Mouse (Mus musculus): ENCODE measurements around the gene Mterf1a. TPM values are rescaled to one million over a fixed set of nuclear protein-coding genes. Genes with fewer than 3 reads are reported as not detected.
"Not testable (repeated sequence)": the region's sequence is repeated elsewhere in the genome, so short reads cannot be mapped to it uniquely, and the experiment has no call there.

Mterf1a gene
- polyA plus RNA-seq, 1 experiment from 2014 or later: 4.8 TPM

DNA sequence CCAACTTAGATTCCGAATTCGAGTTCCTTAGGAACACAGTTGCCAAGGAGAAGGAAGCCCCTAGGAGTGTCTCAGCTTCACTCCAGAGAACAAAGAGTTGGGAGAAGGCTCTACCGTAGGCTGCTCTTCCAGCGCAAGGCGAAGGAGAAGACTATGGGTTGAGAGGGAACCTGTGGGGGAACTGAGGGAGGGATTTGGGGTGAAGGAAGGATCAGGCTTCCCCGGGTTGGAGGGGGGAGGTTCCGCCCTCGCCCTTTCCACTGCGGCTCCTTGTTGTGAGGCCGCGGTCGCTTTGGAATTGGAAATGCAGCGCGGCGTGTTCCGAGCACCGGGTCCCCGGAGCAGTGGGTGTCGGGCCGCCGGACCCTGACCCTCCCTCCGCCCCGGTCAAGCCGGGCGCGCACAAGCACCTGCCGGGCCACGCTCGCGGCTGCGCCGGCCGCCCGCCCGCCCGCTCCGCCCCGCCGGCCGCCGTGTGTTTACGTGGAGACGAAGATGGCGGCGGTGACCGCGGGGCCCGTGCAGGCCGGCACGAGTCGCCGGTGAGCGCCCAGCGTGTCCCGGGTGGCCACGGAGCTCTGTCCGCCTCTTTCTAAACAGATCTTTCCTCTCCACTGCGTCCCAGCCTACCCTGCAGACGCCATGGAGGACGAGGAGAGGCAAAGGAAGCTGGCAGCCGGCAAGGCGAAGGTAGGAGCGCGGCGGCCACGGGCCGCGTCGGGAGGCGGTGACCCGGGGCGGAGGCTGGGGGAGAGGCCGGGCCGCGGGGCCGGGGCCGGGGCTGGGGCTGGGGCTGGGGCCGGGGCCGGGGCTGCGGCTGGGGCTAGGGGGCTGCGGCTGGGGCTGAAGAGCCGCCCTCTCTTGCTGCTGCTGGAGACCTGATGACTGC, 34.3 kb upstream of the Mterf1a start, which contains the start of gene Akap9:
Gene Akap9, plus strand, starts transcription at position 254 of the 889 bp plus-strand sequence.
- peaks cover 19% of the 10 kb centered on the region for H3K4me1 ChIP-seq (replicated peaks)
- peak within 1 kb of the TSS; percentile 92 for H3K9ac ChIP-seq
- peak within 1 kb of the TSS; percentile 96 for H3K4me3 ChIP-seq
- peak; percentile 89 for ATAC-seq (replicated peaks; ENCODE audit: insufficient number of reproducible peaks, insufficient read depth, low FRiP score, low read depth)
- H3K27me3 ChIP-seq: no peaks in the 10 kb centered on the region
- peak within 1 kb of the TSS; percentile 89 for H3K27ac ChIP-seq
- H3K36me3 ChIP-seq: no peaks in the 10 kb centered on the region
- H3K4me2 ChIP-seq: peak within 1 kb of the TSS; percentile 67
- under 1% methylated on average over 67 of the region's 82 CpGs for WGBS
- H3K9me3 ChIP-seq (replicated peaks): no peaks in the 10 kb centered on the region

- Histone ChIP-seq H3K9ac (no peak overlapping the region), H3K4me3 (no peak overlapping the region), H3K27me3 (no peaks in the 10 kb centered on the region), H3K36me3 (no peaks in the 10 kb centered on the region), H3K4me2 (no peak overlapping the region), H3K9me3 (replicated peaks) (no peaks in the 10 kb centered on the region), H3K27ac (no peak overlapping the region), H3K4me1 (replicated peaks) (peaks cover 18% of the 10 kb centered on the region)
- 57% methylated on average over 4 of the region's 4 CpGs for WGBS
- ATAC-seq (replicated peaks; ENCODE audit: insufficient number of reproducible peaks, insufficient read depth, low FRiP score, low read depth): no peak
Observed at GRCm38 (mm10) chr5:3926666-3927065, 32.9 kb upstream of the Mterf1a start.

GRCm38 (mm10) chr5:3922350-3922749, 28.6 kb upstream of the Mterf1a start:
- H3K27ac ChIP-seq: no peak overlapping the region
- H3K36me3 ChIP-seq: no peaks in the 10 kb centered on the region
- H3K4me1 ChIP-seq (replicated peaks): peaks cover 1% of the 10 kb centered on the region; the same call in 1 of the 2 replicates
- no peaks in the 10 kb centered on the region for H3K9me3 ChIP-seq (replicated peaks)
- no peak overlapping the region for H3K4me3 ChIP-seq
- ATAC-seq (replicated peaks; ENCODE audit: insufficient number of reproducible peaks, insufficient read depth, low FRiP score, low read depth): no peak
- H3K9ac ChIP-seq: no peak overlapping the region
- H3K4me2 ChIP-seq: no peak overlapping the region
- no peaks in the 10 kb centered on the region for H3K27me3 ChIP-seq
- WGBS: 83% methylated on average over 2 of the region's 2 CpGs

GRCm38 (mm10) chr5:3905471-3905870, 11.7 kb upstream of the Mterf1a start:
- no peak overlapping the region for H3K9ac ChIP-seq
- 60% methylated on average over 2 of the region's 2 CpGs for WGBS
- H3K27ac ChIP-seq: no peak overlapping the region
- H3K27me3 ChIP-seq: no peaks in the 10 kb centered on the region
- no peak overlapping the region for H3K4me3 ChIP-seq
- no peaks in the 10 kb centered on the region for H3K4me1 ChIP-seq (replicated peaks)
- no peaks in the 10 kb centered on the region for H3K36me3 ChIP-seq
- no peak overlapping the region for H3K4me2 ChIP-seq
- no peaks in the 10 kb centered on the region for H3K9me3 ChIP-seq (replicated peaks)
- ATAC-seq (replicated peaks; ENCODE audit: insufficient number of reproducible peaks, insufficient read depth, low FRiP score, low read depth): no peak

DNA sequence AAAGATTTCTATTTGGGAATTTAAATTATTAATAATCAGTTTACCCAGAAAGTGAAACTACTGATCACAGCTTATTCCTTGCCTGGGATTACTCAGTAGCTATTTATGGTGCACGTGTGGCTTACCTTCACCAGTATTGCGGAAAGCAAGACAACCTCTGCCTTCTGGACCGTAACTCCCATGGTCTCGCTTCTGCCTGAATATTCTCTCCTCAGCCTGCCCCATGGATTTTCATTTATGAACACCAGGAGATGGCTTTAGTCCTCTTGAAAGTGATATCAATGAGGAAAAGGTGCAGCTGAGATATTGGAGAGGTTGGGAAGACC, 524 bp upstream of the Mterf1a start:
- H3K27me3 ChIP-seq; ATAC-seq (replicated peaks; ENCODE audit: insufficient number of reproducible peaks, insufficient read depth, low FRiP score, low read depth); H3K4me1 ChIP-seq (replicated peaks); H3K36me3 ChIP-seq; H3K9ac ChIP-seq; H3K27ac ChIP-seq; H3K9me3 ChIP-seq (replicated peaks): not testable (repeated sequence)
- Histone ChIP-seq H3K4me2 (0 out of 2 replicates have a peak overlapping the region, but pooled peaks have one; percentile 10), H3K4me3 (peak overlapping the region; percentile 37)
- 95% methylated on average over 4 of the region's 4 CpGs for WGBS

DNA sequence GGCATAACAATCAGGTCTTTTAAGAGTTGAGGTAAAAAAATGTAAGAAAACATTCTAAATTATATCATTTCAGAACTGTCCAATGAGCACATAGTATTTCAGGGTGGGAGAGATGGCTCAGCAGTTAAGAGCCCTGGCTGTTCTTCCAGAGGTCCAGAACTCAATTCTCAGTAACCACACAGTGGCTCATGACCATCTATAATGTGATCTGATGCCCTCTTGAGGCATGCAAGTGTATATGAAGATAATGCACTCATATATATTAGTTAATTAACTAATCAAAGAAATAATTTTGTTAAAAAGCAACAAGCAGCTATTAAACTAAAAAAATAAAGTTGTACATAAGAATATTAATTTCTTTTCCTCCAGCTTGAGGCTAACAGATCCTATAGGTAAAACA, 4.5 kb downstream of the Mterf1a start:
- no peak overlapping the region for H3K4me3 ChIP-seq
- no peaks in the 10 kb centered on the region for H3K36me3 ChIP-seq
- no peaks in the 10 kb centered on the region for H3K9me3 ChIP-seq (replicated peaks)
- no peak overlapping the region for H3K9ac ChIP-seq
- peaks cover 5% of the 10 kb centered on the region for H3K4me1 ChIP-seq (replicated peaks)
- H3K4me2 ChIP-seq: no peak overlapping the region
- no peaks in the 10 kb centered on the region for H3K27me3 ChIP-seq
- H3K27ac ChIP-seq: no peak overlapping the region
- no peak for ATAC-seq (replicated peaks; ENCODE audit: insufficient number of reproducible peaks, insufficient read depth, low FRiP score, low read depth)

DNA sequence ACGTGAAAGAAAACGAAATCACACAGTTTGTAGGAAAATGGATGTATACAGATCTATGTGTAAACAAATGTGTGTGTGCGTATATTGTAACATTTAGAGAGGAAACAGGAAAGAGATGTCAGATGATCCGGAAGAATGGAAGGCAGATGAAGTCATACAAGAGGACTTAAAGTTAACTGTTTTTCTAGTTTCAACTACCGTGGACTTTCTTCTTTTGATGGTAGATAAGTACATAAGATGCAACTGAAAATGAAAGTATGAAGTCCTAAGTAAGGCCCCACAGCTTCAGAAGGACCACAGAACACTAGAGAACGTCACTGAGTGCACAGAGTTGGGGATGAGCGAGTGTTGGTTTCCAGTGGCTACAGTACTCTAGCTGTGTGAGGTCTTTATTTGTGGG, 6.9 kb downstream of the Mterf1a start:
- H3K4me3 ChIP-seq; ATAC-seq (replicated peaks; ENCODE audit: insufficient number of reproducible peaks, insufficient read depth, low FRiP score, low read depth); H3K9ac ChIP-seq; H3K9me3 ChIP-seq (replicated peaks); H3K4me1 ChIP-seq (replicated peaks); H3K27ac ChIP-seq; H3K4me2 ChIP-seq; H3K36me3 ChIP-seq; H3K27me3 ChIP-seq: not testable (repeated sequence)
- WGBS: 77% methylated on average over 7 of the region's 7 CpGs

DNA sequence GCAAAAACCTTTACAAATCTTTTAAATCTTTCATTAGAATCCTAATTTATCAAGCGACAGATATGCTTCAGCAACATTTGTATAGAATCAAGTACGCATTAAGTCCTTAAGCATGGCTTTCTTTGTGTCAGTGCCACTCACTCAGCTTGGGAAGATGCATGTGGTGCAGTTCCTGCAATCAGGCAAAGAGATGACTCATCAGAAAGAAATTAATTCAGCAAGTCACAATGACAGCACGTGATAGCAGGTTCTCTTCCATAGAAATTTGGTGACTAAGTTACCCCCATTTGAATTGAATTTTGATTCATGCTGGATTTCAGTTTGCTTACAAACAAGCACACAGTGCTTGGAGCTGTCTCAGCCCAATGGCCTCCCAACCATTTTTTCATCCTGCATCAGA, 20.2 kb downstream of the Mterf1a start:
- WGBS: 72% methylated on average over 3 of the region's 3 CpGs
- Histone ChIP-seq H3K9me3 (replicated peaks) (no peaks in the 10 kb centered on the region), H3K36me3 (no peaks in the 10 kb centered on the region), H3K4me3 (no peak overlapping the region), H3K4me2 (no peak overlapping the region), H3K4me1 (replicated peaks) (no peaks in the 10 kb centered on the region), H3K9ac (no peak overlapping the region), H3K27me3 (no peaks in the 10 kb centered on the region), H3K27ac (no peak overlapping the region)
- ATAC-seq (replicated peaks; ENCODE audit: insufficient number of reproducible peaks, insufficient read depth, low FRiP score, low read depth): no peak

DNA sequence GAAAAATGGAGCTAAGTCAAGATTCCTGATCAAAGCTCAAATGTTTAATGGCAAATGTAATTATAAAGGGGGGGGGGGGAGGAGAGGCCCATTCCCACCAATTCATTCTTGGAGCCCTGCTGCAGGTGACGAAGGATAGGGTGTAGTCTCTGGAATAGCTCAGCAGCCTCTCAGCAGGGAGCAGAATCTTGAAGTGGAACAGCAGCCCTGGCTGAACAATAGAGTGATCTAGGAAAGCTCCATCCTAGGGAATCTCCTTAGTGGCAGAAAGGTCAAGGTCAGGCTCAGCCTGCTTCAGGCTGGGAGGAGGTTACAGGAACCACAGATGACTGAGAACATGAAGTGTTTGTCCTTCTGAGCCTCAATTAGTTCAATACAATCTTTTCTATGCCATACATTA, 21.4 kb downstream of the Mterf1a start:
- no peak overlapping the region for H3K9ac ChIP-seq
- no peaks in the 10 kb centered on the region for H3K4me1 ChIP-seq (replicated peaks)
- no peak overlapping the region for H3K4me2 ChIP-seq
- H3K27ac ChIP-seq: no peak overlapping the region
- WGBS: 53% methylated on average over 1 of the region's 1 CpGs
- H3K4me3 ChIP-seq: no peak overlapping the region
- ATAC-seq (replicated peaks; ENCODE audit: insufficient number of reproducible peaks, insufficient read depth, low FRiP score, low read depth): no peak
- H3K9me3 ChIP-seq (replicated peaks): no peaks in the 10 kb centered on the region
- no peaks in the 10 kb centered on the region for H3K27me3 ChIP-seq
- H3K36me3 ChIP-seq: no peaks in the 10 kb centered on the region

DNA sequence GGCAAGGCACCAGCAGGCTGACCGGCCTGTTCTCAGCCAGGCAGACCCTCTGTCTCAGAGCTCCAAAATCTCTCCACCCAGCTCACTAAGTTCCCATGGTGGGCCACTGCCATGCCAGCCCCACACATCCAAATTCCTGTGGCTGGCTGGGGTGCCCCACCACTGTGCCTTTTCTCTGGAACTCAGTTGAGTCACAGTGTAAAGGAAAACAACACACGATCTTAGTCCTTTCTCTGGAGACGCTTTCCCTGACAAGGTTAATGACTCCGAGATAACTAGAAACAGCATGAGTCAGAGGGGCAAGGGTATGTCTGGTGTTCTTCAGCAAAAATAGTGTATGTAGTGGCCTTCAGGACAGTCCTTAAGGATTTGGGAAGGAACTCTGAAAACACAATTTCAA, 23.6 kb downstream of the Mterf1a start:
- Histone ChIP-seq H3K9ac (no peak overlapping the region), H3K36me3 (no peaks in the 10 kb centered on the region), H3K27ac (no peak overlapping the region), H3K27me3 (no peaks in the 10 kb centered on the region), H3K4me2 (no peak overlapping the region), H3K4me1 (replicated peaks) (no peaks in the 10 kb centered on the region), H3K4me3 (no peak overlapping the region), H3K9me3 (replicated peaks) (no peaks in the 10 kb centered on the region)
- no peak for ATAC-seq (replicated peaks; ENCODE audit: insufficient number of reproducible peaks, insufficient read depth, low FRiP score, low read depth)
- WGBS: 45% methylated on average over 4 of the region's 4 CpGs

DNA sequence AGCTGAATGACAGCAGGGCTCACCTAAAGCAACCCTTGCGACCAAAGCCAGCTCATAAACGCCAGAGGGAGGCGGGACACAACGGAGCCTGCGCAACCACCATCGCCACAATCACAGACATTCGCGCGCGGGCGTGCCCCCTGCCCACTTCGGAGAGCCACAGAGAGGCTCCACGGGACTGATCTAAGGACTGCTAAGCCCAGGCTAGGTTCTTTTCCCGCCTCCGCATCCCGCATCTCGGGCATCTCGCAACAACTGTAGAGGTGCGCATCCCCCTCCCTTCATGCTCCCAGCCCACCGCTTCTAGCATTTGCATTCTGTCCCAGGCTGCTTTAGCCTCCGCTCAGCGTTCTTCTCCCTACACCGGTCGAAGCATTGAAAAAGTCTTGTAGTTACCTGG, 48.7 kb downstream of the Mterf1a start, which contains the start of gene Lrrd1:
Gene Lrrd1, plus strand, starts transcription at position 148 of the 400 bp plus-strand sequence.
- peak within 1 kb of the TSS; percentile 44 for H3K4me3 ChIP-seq
- H3K36me3 ChIP-seq: peaks cover 4% of the 10 kb centered on the region; the same call in 1 of the 2 replicates
- no peaks in the 10 kb centered on the region for H3K9me3 ChIP-seq (replicated peaks)
- no peaks in the 10 kb centered on the region for H3K27me3 ChIP-seq
- H3K4me2 ChIP-seq: peak within 1 kb of the TSS; percentile 65
- peaks cover 3% of the 10 kb centered on the region; the same call in 1 of the 2 replicates for H3K4me1 ChIP-seq (replicated peaks)
- ATAC-seq (replicated peaks; ENCODE audit: insufficient number of reproducible peaks, insufficient read depth, low FRiP score, low read depth): 0 out of 2 replicates have a peak, but pooled peaks have one; percentile 10
- peak within 1 kb of the TSS; percentile 8; the same call in 1 of the 2 replicates for H3K9ac ChIP-seq
- H3K27ac ChIP-seq: no peak within 1 kb of the TSS
- 12% methylated on average over 24 of the region's 24 CpGs for WGBS

Data from heart, embryonic 15.5 days (tissue).